Mouse (Mus musculus) embryonic facial prominence, embryonic 11.5 days (tissue): ENCODE measurements at regions not wholly inside any gene's neighbourhood (a gene's known extent, or its start where the extent isn't known, plus 50 kb on each side); places are given as distances from the start of the nearest gene placed in this dataset.

ENCODE experiments used
- ATAC-seq: fragments of 200-750 bp; cut with Nextera tagmentation; replicated peaks from 2 replicates; pipeline ENCODE4 v1.8.0; 2017; ENCODE audit warnings: low read depth; ENCODE audit not compliant: insufficient number of reproducible peaks, low FRiP score, low TSS enrichment
- DNase-seq: peaks from one replicate; pipeline ENCODE4 v3.0.0-alpha.2; 2015; ENCODE audit warnings: low spot score
- H3K27ac ChIP-seq: fragments of 300-500 bp; sonication (generic); replicated peaks from 2 replicates; pipeline ENCODE4 v1.5.1; 2014; ENCODE audit warnings: mild to moderate bottlenecking, low read depth, low read length, control low read depth
- H3K27me3 ChIP-seq: fragments of 300-500 bp; sonication (generic); 2 replicates; pipeline ENCODE4 v1.6.1; 2014; ENCODE audit warnings: mild to moderate bottlenecking, low read length, moderate library complexity, mixed read lengths; ENCODE audit not compliant: control insufficient read depth, insufficient read depth
- H3K36me3 ChIP-seq: fragments of 300-500 bp; sonication (generic); replicated peaks from 2 replicates; pipeline ENCODE4 v1.6.1; 2014; ENCODE audit warnings: low read depth, mild to moderate bottlenecking, low read length, moderate library complexity, mixed read lengths; ENCODE audit not compliant: control insufficient read depth, insufficient read depth
- H3K4me1 ChIP-seq: fragments of 300-500 bp; sonication (generic); 2 replicates; pipeline ENCODE4 v1.6.1; 2014; ENCODE audit warnings: low read length, mixed read lengths; ENCODE audit not compliant: control insufficient read depth, insufficient read depth
- H3K4me2 ChIP-seq: fragments of 300-500 bp; sonication (generic); 2 replicates; pipeline ENCODE4 v1.6.1; 2014; ENCODE audit warnings: low read depth, mild to moderate bottlenecking, control low read depth, low read length, moderate library complexity
- H3K4me3 ChIP-seq: fragments of 300-500 bp; sonication (generic); 2 replicates; pipeline ENCODE4 v1.5.1; 2014; ENCODE audit warnings: low read depth, low read length, control low read depth
- H3K9ac ChIP-seq: fragments of 300-500 bp; sonication (generic); replicated peaks from 2 replicates; pipeline ENCODE4 v1.6.1; 2014; ENCODE audit warnings: mild to moderate bottlenecking, control low read depth, low read length
- H3K9me3 ChIP-seq: fragments of 300-500 bp; sonication (generic); replicated peaks from 2 replicates; pipeline ENCODE4 v1.6.1; 2016; ENCODE audit warnings: mild to moderate bottlenecking, low read length, inconsistent platforms, mixed read lengths; ENCODE audit not compliant: control insufficient read depth
- WGBS: fragments of 180-500 bp; shearing (Covaris S2); extraction: QIAGEN DNeasy Blood & Tissue Kit; methylation state at CpG from one replicate; pipeline ENCODE4 v1.1.7; 2014; 5-methylcytosine and 5-hydroxymethylcytosine counted together

- Histone ChIP-seq H3K36me3 (no peaks in the 10 kb centered on the region), H3K4me2 (no peak overlapping the region), H3K27me3 (no peaks in the 10 kb centered on the region), H3K4me1 (no peaks in the 10 kb centered on the region), H3K9me3 (no peaks in the 10 kb centered on the region), H3K9ac (no peak overlapping the region), H3K27ac (no peak overlapping the region), H3K4me3 (no peak overlapping the region)
- 92% methylated on average over 6 of the region's 6 CpGs for WGBS
- no peak for DNase-seq
- ATAC-seq, result no peak
Observed at GRCm38 (mm10) chr10:19530056-19530455, 61.7 kb upstream of the Ifngr1 start.

DNA sequence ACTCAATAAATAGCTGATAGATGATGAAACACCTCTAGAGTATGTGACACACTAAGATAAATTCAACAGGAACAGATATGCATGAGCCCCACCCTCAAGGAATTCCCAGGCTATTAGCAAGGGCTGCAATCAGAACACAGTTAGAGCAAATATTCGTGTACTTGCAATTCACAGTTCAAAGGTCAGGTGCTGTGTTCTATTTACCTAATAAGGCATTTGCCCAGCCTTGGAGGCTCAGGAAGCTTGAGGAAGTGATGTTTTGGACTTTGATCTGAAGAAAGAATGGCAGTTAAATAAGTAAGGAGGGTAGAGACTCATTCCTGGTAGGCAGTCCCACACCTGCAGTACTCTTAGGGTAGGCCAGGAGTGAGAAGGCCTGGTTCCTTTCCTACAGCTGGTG is 60.3 kb upstream of the Ifngr1 start:
- Histone ChIP-seq H3K4me2 (no peak overlapping the region), H3K9me3 (no peaks in the 10 kb centered on the region), H3K36me3 (no peaks in the 10 kb centered on the region), H3K27me3 (no peaks in the 10 kb centered on the region), H3K4me1 (no peaks in the 10 kb centered on the region), H3K27ac (no peak overlapping the region), H3K9ac (no peak overlapping the region), H3K4me3 (no peak overlapping the region)
- DNase-seq (no peak), ATAC-seq (no peak)
- WGBS, result 23% methylated on average over 1 of the region's 1 CpGs

DNA sequence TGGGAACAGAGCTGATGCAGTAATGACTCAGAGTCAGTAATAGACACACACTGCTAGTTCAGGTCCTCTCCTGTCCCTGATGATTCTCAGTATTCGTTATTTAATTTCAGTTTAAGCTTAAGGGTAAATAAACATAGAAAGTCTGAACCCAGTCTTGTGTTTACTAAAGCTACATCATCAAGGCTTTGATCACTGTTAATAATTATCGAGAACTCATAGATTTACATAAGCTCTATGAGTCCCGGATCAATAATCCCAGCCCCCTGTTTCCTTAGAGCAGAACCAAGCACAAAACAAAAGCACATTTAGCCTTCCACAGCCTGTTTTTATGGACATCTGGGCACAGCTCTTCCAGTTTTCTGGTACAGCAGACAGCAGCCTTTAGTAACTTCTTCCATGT is 59.0 kb upstream of the Ifngr1 start:
- H3K4me1 ChIP-seq, result no peaks in the 10 kb centered on the region
- ATAC-seq (no peak), DNase-seq (no peak)
- H3K4me2 ChIP-seq, result no peak overlapping the region
- no peaks in the 10 kb centered on the region for H3K36me3 ChIP-seq
- 82% methylated on average over 3 of the region's 3 CpGs for WGBS
- H3K27ac ChIP-seq, result no peak overlapping the region
- H3K4me3 ChIP-seq, result no peak overlapping the region
- no peaks in the 10 kb centered on the region for H3K9me3 ChIP-seq
- no peak overlapping the region for H3K9ac ChIP-seq
- no peaks in the 10 kb centered on the region for H3K27me3 ChIP-seq

DNA sequence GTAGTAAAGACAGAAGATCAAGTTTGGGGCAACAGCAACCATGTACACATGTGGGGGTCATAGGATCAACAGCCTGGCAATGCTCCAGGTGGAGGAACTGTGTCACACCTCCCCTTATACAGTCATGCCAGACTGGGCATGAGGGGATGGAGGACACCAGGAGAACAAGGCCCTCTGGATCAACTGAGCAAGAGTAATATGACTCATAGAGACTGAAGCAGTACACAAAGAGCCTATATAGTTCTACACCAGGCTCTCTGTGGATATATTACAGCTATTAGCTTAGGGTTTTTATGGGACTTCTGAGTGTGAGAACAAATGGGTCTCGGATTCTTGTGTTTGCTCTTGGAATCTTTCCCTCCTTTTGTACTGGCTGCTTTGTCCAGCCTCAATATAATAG is 57.9 kb upstream of the Ifngr1 start:
- no peaks in the 10 kb centered on the region for H3K4me1 ChIP-seq
- no peaks in the 10 kb centered on the region for H3K9me3 ChIP-seq
- no peak overlapping the region for H3K4me3 ChIP-seq
- no peak overlapping the region for H3K4me2 ChIP-seq
- H3K9ac ChIP-seq, result no peak overlapping the region
- H3K27ac ChIP-seq, result no peak overlapping the region
- 84% methylated on average over 1 of the region's 1 CpGs for WGBS
- ATAC-seq (no peak), DNase-seq (no peak)
- no peaks in the 10 kb centered on the region for H3K27me3 ChIP-seq
- H3K36me3 ChIP-seq, result no peaks in the 10 kb centered on the region
